26 mouse cellular contexts compared by ENCODE assay signal in genomic region chr11:59734335-59734734, GRCm38 (mm10). TPM values are rescaled to one million over a fixed set of nuclear protein-coding genes. Genes with fewer than 3 reads are reported as not detected.
DNase-seq lines count a peak whose midpoint lies in the region; ATAC-seq and TF ChIP-seq lines count a peak whose summit lies in the region.
"Had no signal": no experiment of that assay in that cellular context is flagged by ENCODE, and none has a peak within 500 bp of the region (broad histone marks: within the 10 kb centered on the region; RNA-seq: fewer than 3 reads in every experiment).

No protein-coding gene starts in this region.

- no peak overlapping the region for H3K27ac ChIP-seq in intestine, postnatal 0 days (ENCODE audit: low read depth, low read length)
- H3K27ac ChIP-seq in intestine, embryonic 16.5 days (ENCODE audit: low read length): no peak overlapping the region
- H3K27ac ChIP-seq: forebrain, embryonic 10.5 days; forebrain, embryonic 13.5 days; heart, embryonic 10.5 days; heart, embryonic 13.5 days; hindbrain, embryonic 14.5 days; hindbrain, postnatal 0 days had no signal

- 53% methylated on average over 1 of the region's 1 CpGs for WGBS in intestine, postnatal 0 days
- WGBS in intestine, embryonic 16.5 days: 74% methylated on average over 1 of the region's 1 CpGs

- H3K4me1 ChIP-seq in intestine, postnatal 0 days (replicated peaks; ENCODE audit: control insufficient read depth, insufficient read depth, low read length): no peaks in the 10 kb centered on the region
- peaks cover 7% of the 10 kb centered on the region; the same call in 1 of the 2 replicates for H3K4me1 ChIP-seq in intestine, embryonic 16.5 days (ENCODE audit: control insufficient read depth, insufficient read depth, low read length)

- peak; percentile 59; the same call in 1 of the 2 replicates for ATAC-seq in intestine, postnatal 0 days
- ATAC-seq in intestine, embryonic 16.5 days: no peak
- ATAC-seq: forebrain, embryonic 13.5 days; forebrain, embryonic 16.5 days; hindbrain, postnatal 0 days; Patski had no signal

- TF ChIP-seq CTCF in intestine, postnatal 0 days (IDR thresholded peaks at IDR 0.05; ENCODE audit: low read depth): no peak

- H3K36me3 ChIP-seq in intestine, postnatal 0 days (ENCODE audit: control insufficient read depth, insufficient read depth): peaks cover 55% of the 10 kb centered on the region
- H3K36me3 ChIP-seq in intestine, embryonic 16.5 days (ENCODE audit: control insufficient read depth, insufficient read depth, low read length): peaks cover 6% of the 10 kb centered on the region; the same call in 1 of the 2 replicates

- H3K4me2 ChIP-seq in intestine, postnatal 0 days (replicated peaks; ENCODE audit: low read depth): no peak overlapping the region
- no peak overlapping the region for H3K4me2 ChIP-seq in intestine, embryonic 16.5 days (ENCODE audit: low read depth, low read length)
- H3K4me2 ChIP-seq: forebrain, embryonic 13.5 days; heart, embryonic 13.5 days; hindbrain, embryonic 14.5 days had no signal

- no peak overlapping the region for H3K9ac ChIP-seq in intestine, postnatal 0 days (ENCODE audit: low read depth, low read length)
- H3K9ac ChIP-seq in intestine, embryonic 16.5 days (ENCODE audit: low read depth, low read length): no peak overlapping the region
- H3K9ac ChIP-seq: forebrain, embryonic 13.5 days; heart, embryonic 13.5 days; hindbrain, embryonic 14.5 days had no signal

- H3K4me3 ChIP-seq in intestine, postnatal 0 days (ENCODE audit: low read depth, low read length): no peak overlapping the region
- H3K4me3 ChIP-seq in intestine, embryonic 16.5 days (ENCODE audit: low read length): no peak overlapping the region
- H3K4me3 ChIP-seq: forebrain, embryonic 10.5 days; forebrain, embryonic 13.5 days; heart, embryonic 10.5 days; heart, embryonic 13.5 days had no signal

- H3K9me3 ChIP-seq in intestine, postnatal 0 days (ENCODE audit: control insufficient read depth): no peaks in the 10 kb centered on the region
- H3K9me3 ChIP-seq in intestine, embryonic 16.5 days (ENCODE audit: control insufficient read depth, low read length): no peaks in the 10 kb centered on the region
- H3K9me3 ChIP-seq: forebrain, embryonic 10.5 days; forebrain, embryonic 13.5 days; G1E; heart, embryonic 10.5 days; heart, embryonic 13.5 days had no signal

- peak; percentile 30 to 47 for DNase-seq in lung, adult 18-20 months
- DNase-seq in lung, postnatal 10 days: no peak
- DNase-seq in lung, postnatal 36 days: peak; percentile 47
- no peak for DNase-seq in lung, postnatal 14 days
- DNase-seq: adrenal gland, postnatal 10 days; adrenal gland, postnatal 36 days; B cell, adult 2 months; cerebellum, adult 18-20 months; cerebellum, adult 9-10 months; cerebellum, postnatal 14 days; gastrocnemius, postnatal 25 days; heart, adult 18-20 months; heart, postnatal 14 days; heart, postnatal 4 days had no signal

- H3K27me3 ChIP-seq in intestine, postnatal 0 days (replicated peaks; ENCODE audit: control insufficient read depth, insufficient read depth, low read length): no peaks in the 10 kb centered on the region
- H3K27me3 ChIP-seq in intestine, embryonic 16.5 days (replicated peaks; ENCODE audit: control insufficient read depth, insufficient read depth, low read length): no peaks in the 10 kb centered on the region
- H3K27me3 ChIP-seq: CH12.LX; forebrain, embryonic 13.5 days; heart, embryonic 13.5 days; Patski had no signal

RNA-seq across cellular contexts. Expression of gene Pld6, which starts 53.1 kb away (rescaled TPM):
- 0.67 and 0.89 TPM in 2 replicates for polyA plus RNA-seq in intestine, postnatal 0 days (2015; fragmentation: Nextera tagmentation; extraction: Ambion mirVana)
- 2.7 and 4.0 TPM in 2 replicates for polyA plus RNA-seq in intestine, embryonic 16.5 days (2015; fragmentation: Nextera tagmentation; extraction: Ambion mirVana)
- polyA plus RNA-seq: G1E had no signal

Comparison
In these comparisons a context has a peak if more than half of its experiments do, and no peak if none do; other contexts are left out.
1. DNase-seq: peak in lung, adult 18-20 months (2 of 2) and lung, postnatal 36 days (single experiment); none in lung, postnatal 10 days (single experiment) and lung, postnatal 14 days (single experiment).